Mouse (Mus musculus): ENCODE measurements around the gene Btg3. TPM values are rescaled to one million over a fixed set of nuclear protein-coding genes. Genes with fewer than 3 reads are reported as not detected.

Btg3 gene
- polyA plus RNA-seq (2011; ENCODE audit: insufficient read depth, insufficient read length, low replicate concordance, missing spikeins): 7.5 and 19.1 TPM in 2 replicates

- Histone ChIP-seq H3K27ac (ENCODE audit: control insufficient read depth, insufficient read depth, low read depth, low read length, poor library complexity) (peak within 1 kb of the TSS; percentile 84), H3K4me3 (replicated peaks; ENCODE audit: control insufficient read depth, low read depth, low read length) (peak within 1 kb of the TSS; percentile 77), H3K4me1 (ENCODE audit: control insufficient read depth, insufficient read depth, low read length) (no peaks in the 10 kb centered on the region; the same call in 1 of the 2 replicates)
- WGBS: 6% methylated on average over 47 of the region's 57 CpGs
- no peak for TF ChIP-seq CTCF (IDR thresholded peaks at IDR 0.05; ENCODE audit: control insufficient read depth, insufficient read depth, low read length)
- no peak for TF ChIP-seq POLR2A (IDR thresholded peaks at IDR 0.05; ENCODE audit: borderline replicate concordance, control insufficient read depth, low read depth, low read length)
Observed at GRCm38 (mm10) chr16:78376745-78377570, at the start of gene Btg3. TSS of gene Btg3 (minus strand) at chr16:78377192.

GRCm38 (mm10) chr16:78417733-78418132, 40.7 kb upstream of the Btg3 start:
- no peak for TF ChIP-seq POLR2A (IDR thresholded peaks at IDR 0.05; ENCODE audit: borderline replicate concordance, control insufficient read depth, low read depth, low read length)
- no peak for TF ChIP-seq CTCF (IDR thresholded peaks at IDR 0.05; ENCODE audit: control insufficient read depth, insufficient read depth, low read length)
- 75% methylated on average over 10 of the region's 10 CpGs for WGBS
- H3K4me1 ChIP-seq (ENCODE audit: control insufficient read depth, insufficient read depth, low read length): no peaks in the 10 kb centered on the region
- no peak overlapping the region for H3K4me3 ChIP-seq (replicated peaks; ENCODE audit: control insufficient read depth, low read depth, low read length)
- no peak overlapping the region for H3K27ac ChIP-seq (ENCODE audit: control insufficient read depth, insufficient read depth, low read depth, low read length, poor library complexity)

GRCm38 (mm10) chr16:78416500-78416899, 39.5 kb upstream of the Btg3 start:
- TF ChIP-seq CTCF (IDR thresholded peaks at IDR 0.05; ENCODE audit: control insufficient read depth, insufficient read depth, low read length): no peak
- TF ChIP-seq POLR2A (IDR thresholded peaks at IDR 0.05; ENCODE audit: borderline replicate concordance, control insufficient read depth, low read depth, low read length): no peak
- no peak overlapping the region for H3K27ac ChIP-seq (ENCODE audit: control insufficient read depth, insufficient read depth, low read depth, low read length, poor library complexity)
- no peak overlapping the region for H3K4me3 ChIP-seq (replicated peaks; ENCODE audit: control insufficient read depth, low read depth, low read length)
- 42% methylated on average over 3 of the region's 3 CpGs for WGBS
- H3K4me1 ChIP-seq (ENCODE audit: control insufficient read depth, insufficient read depth, low read length): no peaks in the 10 kb centered on the region

GRCm38 (mm10) chr16:78409991-78410390, 33.0 kb upstream of the Btg3 start:
- 74% methylated on average over 10 of the region's 10 CpGs for WGBS
- Histone ChIP-seq H3K4me3 (replicated peaks; ENCODE audit: control insufficient read depth, low read depth, low read length) (no peak overlapping the region), H3K27ac (ENCODE audit: control insufficient read depth, insufficient read depth, low read depth, low read length, poor library complexity) (no peak overlapping the region), H3K4me1 (ENCODE audit: control insufficient read depth, insufficient read depth, low read length) (no peaks in the 10 kb centered on the region)
- TF ChIP-seq POLR2A (IDR thresholded peaks at IDR 0.05; ENCODE audit: borderline replicate concordance, control insufficient read depth, low read depth, low read length) (no peak), CTCF (IDR thresholded peaks at IDR 0.05; ENCODE audit: control insufficient read depth, insufficient read depth, low read length) (no peak)

- Histone ChIP-seq H3K27ac (ENCODE audit: control insufficient read depth, insufficient read depth, low read depth, low read length, poor library complexity) (no peak overlapping the region), H3K4me1 (ENCODE audit: control insufficient read depth, insufficient read depth, low read length) (no peaks in the 10 kb centered on the region), H3K4me3 (replicated peaks; ENCODE audit: control insufficient read depth, low read depth, low read length) (no peak overlapping the region)
- no peak for TF ChIP-seq POLR2A (IDR thresholded peaks at IDR 0.05; ENCODE audit: borderline replicate concordance, control insufficient read depth, low read depth, low read length)
- no peak for TF ChIP-seq CTCF (IDR thresholded peaks at IDR 0.05; ENCODE audit: control insufficient read depth, insufficient read depth, low read length)
- 85% methylated on average over 6 of the region's 6 CpGs for WGBS
Observed at GRCm38 (mm10) chr16:78407855-78408254, 30.9 kb upstream of the Btg3 start.

- 71% methylated on average over 2 of the region's 2 CpGs for WGBS
- Histone ChIP-seq H3K4me1 (ENCODE audit: control insufficient read depth, insufficient read depth, low read length) (no peaks in the 10 kb centered on the region), H3K4me3 (replicated peaks; ENCODE audit: control insufficient read depth, low read depth, low read length) (no peak overlapping the region), H3K27ac (ENCODE audit: control insufficient read depth, insufficient read depth, low read depth, low read length, poor library complexity) (no peak overlapping the region)
- TF ChIP-seq CTCF (IDR thresholded peaks at IDR 0.05; ENCODE audit: control insufficient read depth, insufficient read depth, low read length): no peak
Observed at GRCm38 (mm10) chr16:78406657-78407056, 29.7 kb upstream of the Btg3 start.

- no peak for TF ChIP-seq POLR2A (IDR thresholded peaks at IDR 0.05; ENCODE audit: borderline replicate concordance, control insufficient read depth, low read depth, low read length)
- no peak for TF ChIP-seq CTCF (IDR thresholded peaks at IDR 0.05; ENCODE audit: control insufficient read depth, insufficient read depth, low read length)
- WGBS: 18% methylated on average over 2 of the region's 2 CpGs
- H3K4me1 ChIP-seq (ENCODE audit: control insufficient read depth, insufficient read depth, low read length): no peaks in the 10 kb centered on the region
Observed at GRCm38 (mm10) chr16:78402316-78402715, 25.3 kb upstream of the Btg3 start.

GRCm38 (mm10) chr16:78399423-78399822, 22.4 kb upstream of the Btg3 start:
- Histone ChIP-seq H3K4me1 (ENCODE audit: control insufficient read depth, insufficient read depth, low read length) (no peaks in the 10 kb centered on the region), H3K27ac (ENCODE audit: control insufficient read depth, insufficient read depth, low read depth, low read length, poor library complexity) (no peak overlapping the region), H3K4me3 (replicated peaks; ENCODE audit: control insufficient read depth, low read depth, low read length) (no peak overlapping the region)
- WGBS: 71% methylated on average over 3 of the region's 3 CpGs
- no peak for TF ChIP-seq POLR2A (IDR thresholded peaks at IDR 0.05; ENCODE audit: borderline replicate concordance, control insufficient read depth, low read depth, low read length)

More at GRCm38 (mm10) chr16:78402316-78402715, 25.3 kb upstream of the Btg3 start:
- no peak overlapping the region for H3K4me3 ChIP-seq (replicated peaks; ENCODE audit: control insufficient read depth, low read depth, low read length)
- no peak overlapping the region for H3K27ac ChIP-seq (ENCODE audit: control insufficient read depth, insufficient read depth, low read depth, low read length, poor library complexity)
